Mouse (Mus musculus) frontal cortex, postnatal 10 days (tissue): ENCODE results near the gene Chst12.
"Not testable (repeated sequence)": the region's sequence is repeated elsewhere in the genome, so short reads cannot be mapped to it uniquely, and the experiment has no call there.

Experiments
- DNase-seq, 2 experiments: peaks; one replicate each; pipeline ENCODE4 v3.0.0; 2022; ENCODE audit warnings: low spot score in 2 of 2, mixed read lengths in 1 of 2

Gene Chst12

DNA sequence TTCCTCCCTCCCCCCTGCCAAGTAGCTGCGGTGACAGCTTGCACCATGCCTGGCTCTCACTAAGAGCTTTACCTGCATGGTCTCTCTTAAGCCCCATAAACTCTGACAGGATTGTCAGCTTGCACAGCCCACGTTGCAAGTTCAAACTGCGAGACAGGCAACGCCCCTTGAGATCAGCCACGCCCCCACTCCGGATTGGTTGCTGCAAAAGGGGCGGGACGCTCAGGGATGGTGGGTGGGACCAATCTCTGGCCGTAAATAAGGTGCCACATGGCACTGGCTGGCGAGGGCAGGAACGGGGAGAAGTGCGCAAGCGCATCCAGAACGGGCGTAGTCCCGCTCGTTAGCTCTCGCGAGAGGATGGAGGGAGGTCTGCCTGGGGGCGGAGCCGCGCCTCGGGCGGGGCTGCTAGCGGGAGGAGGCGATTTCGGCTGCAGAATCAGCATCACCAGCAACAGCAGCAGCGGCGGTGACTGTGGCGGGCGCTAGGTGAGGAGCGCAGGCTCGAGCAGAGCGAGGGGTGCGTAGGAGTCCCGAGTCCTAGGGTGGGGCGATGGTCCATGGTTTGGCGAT is at the start of gene Chst12:
Chst12 (plus strand) TSS at position 343 of the 573 bp plus-strand sequence.
- DNase-seq = peak; percentile 98 to 99

GRCm38 (mm10) chr5:140461476-140461875 is 43.9 kb upstream of the Chst12 start:
- no peak for DNase-seq

- not testable (repeated sequence) for DNase-seq
These were observed 42.2 kb upstream of the Chst12 start for GRCm38 (mm10) chr5:140463151-140463550.

DNA sequence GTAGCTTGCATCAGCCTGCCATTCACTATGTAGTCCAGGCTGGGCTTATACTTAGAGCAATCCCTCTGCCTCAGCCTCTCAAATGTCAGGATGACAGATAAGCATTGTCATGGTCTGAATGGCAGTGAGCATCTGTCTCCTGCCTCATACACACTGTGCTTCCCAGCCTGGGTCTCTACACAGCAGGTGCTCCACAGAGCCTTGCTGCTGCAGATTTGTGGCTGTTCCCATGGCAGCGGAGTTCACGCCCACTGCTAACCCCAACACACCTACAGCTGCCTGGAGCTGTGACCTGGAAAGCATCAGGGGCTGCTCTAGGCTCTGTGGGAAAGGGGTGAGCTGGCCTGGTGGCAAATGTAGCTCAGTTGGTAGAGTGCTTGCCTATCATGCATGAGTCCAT is 40.4 kb upstream of the Chst12 start:
- no peak for DNase-seq

DNA sequence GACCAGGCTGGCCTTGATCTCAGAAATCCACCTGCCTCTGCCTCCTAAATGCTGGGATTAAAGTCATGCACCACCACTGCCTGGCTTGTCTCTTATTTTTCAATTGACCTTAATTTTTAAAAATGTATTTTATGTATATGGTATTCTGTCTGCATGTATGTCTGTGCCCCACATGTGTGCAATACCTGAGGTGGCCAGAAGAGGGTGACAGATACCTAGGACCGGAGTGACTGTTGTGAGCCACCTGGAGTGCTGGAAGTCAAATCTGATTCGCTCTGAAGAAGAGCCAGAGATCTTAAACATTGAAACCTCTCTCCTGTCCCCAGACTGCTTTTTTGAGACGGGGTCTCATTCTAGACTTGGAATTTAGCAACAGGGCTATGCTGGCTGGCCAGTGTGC is 33.0 kb upstream of the Chst12 start:
- no peak for DNase-seq

GRCm38 (mm10) chr5:140481458-140481857 is 23.9 kb upstream of the Chst12 start:
- no peak for DNase-seq

DNA sequence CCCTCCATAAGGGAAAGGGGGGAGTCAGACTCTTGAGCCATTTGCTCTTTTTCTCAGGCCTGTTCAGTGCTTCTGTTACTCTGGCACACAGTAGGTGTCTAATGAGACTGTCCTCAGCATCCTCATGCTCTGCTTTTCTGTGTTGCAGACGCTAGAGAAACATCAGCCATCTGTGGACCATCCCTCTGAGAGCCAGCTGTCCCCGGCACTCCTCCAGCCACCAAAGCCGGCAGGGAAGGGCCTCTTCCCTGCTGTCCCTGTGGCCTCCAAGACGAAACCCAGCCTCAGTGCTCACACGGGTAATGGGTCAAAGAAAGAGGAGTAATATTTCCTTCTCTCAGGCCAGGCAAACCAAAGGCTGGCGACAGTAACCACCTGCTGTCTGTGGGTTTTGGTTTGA is 14.2 kb upstream of the Chst12 start:
- no peak for DNase-seq

GRCm38 (mm10) chr5:140492684-140493233 is 12.6 kb upstream of the Chst12 start:
- DNase-seq = no peak

- DNase-seq = no peak
These were observed 7.2 kb upstream of the Chst12 start for GRCm38 (mm10) chr5:140498176-140498575.

DNA sequence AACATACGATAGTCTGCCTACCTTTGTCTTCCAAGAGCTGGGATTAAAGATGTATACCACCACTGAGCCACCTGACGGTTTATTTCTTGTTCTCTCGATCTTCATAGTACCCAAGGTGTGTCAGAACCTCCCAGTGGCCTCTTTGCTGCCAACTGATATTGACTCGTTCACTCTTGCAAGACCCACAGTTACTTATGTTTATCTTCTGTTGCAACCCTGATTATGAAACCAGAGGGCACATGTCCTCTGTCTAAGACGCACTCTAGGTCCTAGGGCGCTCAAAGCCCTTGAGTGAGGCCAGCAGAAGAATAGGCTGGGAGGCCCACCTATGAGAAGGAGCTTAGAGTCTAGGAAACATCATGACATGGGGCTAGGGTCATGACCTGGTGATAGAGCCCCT is 4.6 kb upstream of the Chst12 start:
- no peak for DNase-seq

GRCm38 (mm10) chr5:140501982-140502836 is 3.1 kb upstream of the Chst12 start:
- DNase-seq = no peak

- not testable (repeated sequence) for DNase-seq
These were observed 2.4 kb upstream of the Chst12 start for GRCm38 (mm10) chr5:140502925-140503324.

DNA sequence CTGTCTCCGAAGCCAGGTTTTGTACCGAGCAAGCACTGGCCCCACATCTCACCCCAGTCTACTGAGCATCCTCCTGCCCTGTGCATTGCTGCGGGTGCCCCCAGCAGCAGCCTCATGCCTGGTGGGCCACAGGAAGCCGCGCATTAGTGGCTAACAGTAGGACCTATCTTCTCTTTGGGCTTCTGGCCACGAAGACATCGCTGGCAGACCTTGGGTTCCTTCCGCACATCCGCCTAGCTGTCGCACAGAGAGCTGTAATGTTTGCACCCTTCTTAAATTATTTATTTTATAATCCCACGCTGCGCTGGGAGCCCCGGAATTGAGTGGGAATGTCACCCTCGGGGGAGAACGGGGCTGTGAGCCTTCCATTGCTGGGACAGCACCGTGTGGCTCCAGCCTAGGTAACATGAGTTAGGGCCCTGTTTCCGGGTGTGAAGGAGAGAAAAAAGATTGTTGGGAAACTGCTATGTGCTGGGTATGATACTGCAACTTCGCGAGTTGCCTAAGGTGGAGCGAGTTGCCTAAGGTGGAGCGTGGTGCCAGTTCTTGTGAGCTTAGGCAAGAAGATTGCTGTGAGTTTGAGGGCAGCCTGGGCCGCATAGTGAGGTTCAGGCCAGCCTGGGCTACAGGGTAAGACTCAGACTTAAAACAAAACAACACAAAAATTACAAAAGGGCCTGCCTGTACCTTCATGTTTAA is 895 bp downstream of the Chst12 start:
- DNase-seq = no peak

- no peak for DNase-seq
These were observed 2.3 kb downstream of the Chst12 start for GRCm38 (mm10) chr5:140507466-140508208.

DNA sequence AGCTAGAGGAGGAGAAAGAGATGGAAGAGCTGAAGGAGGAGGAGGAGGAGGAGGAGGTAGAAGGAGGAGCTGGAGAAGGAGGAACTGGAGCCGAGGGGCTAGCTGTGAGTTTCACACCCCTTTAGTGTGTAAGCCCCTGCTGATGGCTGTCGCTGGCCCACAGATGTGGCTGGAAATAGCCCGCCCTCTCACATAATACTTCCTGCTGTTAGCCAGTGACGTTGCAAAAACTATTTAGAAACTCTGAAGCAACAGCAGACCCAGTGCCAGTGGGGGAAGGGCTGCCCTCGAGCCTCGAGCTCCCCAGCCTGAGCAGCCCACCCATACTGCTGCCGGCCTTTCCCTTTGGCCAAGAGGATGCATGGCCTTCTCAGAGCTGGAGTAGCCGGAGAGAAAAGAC is 3.3 kb downstream of the Chst12 start:
- DNase-seq = no peak

DNA sequence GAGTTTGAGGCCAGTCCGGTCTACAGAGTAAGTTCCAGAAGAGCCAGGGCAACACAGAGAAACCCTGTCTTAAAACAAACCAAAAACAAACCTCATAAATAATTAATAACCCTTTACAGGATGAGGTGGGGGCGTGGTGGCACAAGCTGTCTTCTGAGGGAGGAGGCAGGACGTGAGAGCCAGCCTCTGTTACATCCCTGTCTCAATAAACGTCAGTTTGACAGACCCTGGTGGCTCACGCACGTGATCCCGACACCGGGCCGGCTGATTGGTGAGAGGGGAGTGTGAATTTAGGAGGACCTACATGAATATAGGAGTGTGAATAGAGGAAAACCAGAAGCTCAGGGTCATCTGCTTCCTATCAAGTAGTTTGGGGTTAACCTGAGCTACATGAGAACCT is 3.9 kb downstream of the Chst12 start:
- DNase-seq = no peak

DNA sequence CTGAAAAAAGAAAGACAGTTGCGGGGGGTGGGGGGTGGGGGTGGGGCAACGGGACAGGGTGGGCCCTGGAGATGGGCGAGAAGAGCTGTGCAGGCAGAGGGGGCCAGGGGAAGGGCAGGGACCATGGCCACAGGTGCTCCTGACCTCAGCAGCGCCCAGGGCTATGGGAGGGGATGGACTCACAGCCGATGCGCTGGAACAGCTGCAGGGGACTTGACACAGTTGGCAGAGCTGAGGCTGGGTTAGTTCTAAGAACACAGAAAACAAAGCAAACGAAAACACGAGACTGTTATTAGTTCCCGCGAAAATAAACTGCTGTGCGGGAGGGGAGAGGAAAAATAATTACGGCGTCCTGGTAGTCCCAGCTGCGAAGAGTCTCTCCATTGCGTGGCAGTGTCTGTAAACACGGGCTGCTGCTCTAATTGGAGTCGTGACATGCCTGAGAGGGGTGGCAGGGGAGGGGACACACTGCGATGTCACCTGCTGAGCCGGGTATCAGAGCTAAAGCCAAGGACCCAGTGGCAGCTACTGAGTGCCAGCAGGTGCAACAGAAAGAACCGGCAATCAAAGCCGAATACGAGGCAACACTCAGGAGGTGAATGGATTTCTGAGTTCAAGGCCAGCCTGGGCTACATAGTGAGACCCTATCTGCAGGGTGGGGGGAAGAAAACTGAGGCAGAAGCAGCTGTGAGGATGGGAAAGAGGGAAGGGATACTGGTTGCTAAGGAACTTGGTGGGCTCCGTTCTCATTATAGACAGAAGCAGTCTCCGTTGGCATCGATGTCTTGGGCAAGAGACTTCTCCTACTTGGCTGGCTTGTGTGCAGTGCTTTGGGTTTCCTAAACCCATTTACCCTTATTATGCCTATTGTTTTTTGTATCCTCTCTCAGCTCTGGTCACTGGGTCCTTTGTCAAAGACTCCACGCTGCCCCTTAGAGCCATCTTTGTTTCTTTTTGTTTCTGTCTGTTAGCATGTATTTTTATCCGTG is 5.0 kb downstream of the Chst12 start:
- DNase-seq = no peak

DNA sequence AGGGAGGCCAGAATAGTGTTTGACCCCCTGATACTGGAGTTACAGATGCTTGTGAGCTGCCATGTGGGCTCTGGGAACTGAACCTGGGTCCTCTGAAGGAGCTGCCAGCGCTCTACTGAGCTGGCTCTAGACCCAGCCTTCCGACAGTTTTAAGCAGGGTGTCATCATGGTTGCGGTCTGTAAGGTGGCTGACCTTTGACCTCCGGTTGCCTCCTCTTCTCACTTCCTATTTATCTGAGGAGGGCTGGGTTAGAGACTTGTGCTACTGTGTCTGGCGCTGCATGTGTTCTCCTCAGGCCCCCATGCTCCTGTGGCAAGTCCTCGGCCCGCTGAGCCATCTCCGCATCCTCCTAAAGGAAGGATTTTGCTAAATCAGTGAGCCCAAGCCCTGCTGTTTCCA is 8.6 kb downstream of the Chst12 start:
- DNase-seq = no peak

- DNase-seq = no peak
These were observed 9.6 kb downstream of the Chst12 start for GRCm38 (mm10) chr5:140514799-140515486.
